Mouse (Mus musculus): ENCODE measurements around the gene Nsd2.

GRCm38 (mm10) chr5:33828107-33828506 lies 7.6 kb downstream of the Nsd2 start:
- TF ChIP-seq CTCF (conservative IDR thresholded peaks at IDR 0.05; ENCODE audit: insufficient read depth, insufficient read length, low read depth, low read length) (no peak), POLR2A (IDR thresholded peaks at IDR 0.05; ENCODE audit: low read depth, low read length) (no peak)
